8 mouse cellular contexts compared by ENCODE assay signal in the genomic region with DNA sequence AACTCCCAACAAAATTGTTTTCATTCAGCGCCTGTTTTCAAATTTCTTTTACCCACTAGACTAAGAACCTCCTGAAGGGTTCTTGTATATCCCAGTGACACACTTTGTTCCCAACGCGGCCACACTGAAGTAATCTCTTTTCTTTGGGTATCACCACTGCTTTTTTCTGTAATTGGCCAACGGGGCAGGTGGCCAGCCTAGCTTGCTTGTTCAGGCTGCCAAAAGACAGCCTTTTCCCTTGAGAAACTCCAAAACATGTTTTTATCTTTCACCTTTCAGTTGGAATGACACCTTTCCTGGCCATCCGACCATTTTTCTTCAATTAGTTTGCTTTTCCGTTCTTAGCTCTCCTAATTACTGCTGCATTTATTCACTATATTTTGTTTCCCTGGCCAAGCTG. TPM values are rescaled to one million over a fixed set of nuclear protein-coding genes. Genes with fewer than 3 reads are reported as not detected.
DNase-seq lines count a peak whose midpoint lies in the region; ATAC-seq and TF ChIP-seq lines count a peak whose summit lies in the region.

No protein-coding gene starts in this region.

- H3K36me3 ChIP-seq in thymus, adult 2 months (ENCODE audit: control insufficient read depth, insufficient read depth, low read length) = no peaks in the 10 kb centered on the region
- no peaks in the 10 kb centered on the region for H3K36me3 ChIP-seq in liver, embryonic 12.5 days

- no peak overlapping the region for H3K27ac ChIP-seq in thymus, adult 2 months (ENCODE audit: control insufficient read depth, insufficient read depth, low read length)
- H3K27ac ChIP-seq in liver, embryonic 12.5 days = peak overlapping the region; percentile 53

- no peak for TF ChIP-seq CTCF in thymus, adult 2 months (IDR thresholded peaks at IDR 0.05; ENCODE audit: borderline replicate concordance, control insufficient read depth, extremely low read depth, insufficient read depth, low read length, poor library complexity)

- H3K4me1 ChIP-seq in thymus, adult 2 months (replicated peaks; ENCODE audit: control insufficient read depth, insufficient read depth, low read length) = peaks cover 8% of the 10 kb centered on the region
- peaks cover 46% of the 10 kb centered on the region for H3K4me1 ChIP-seq in liver, embryonic 12.5 days

- TF ChIP-seq POLR2A in thymus, adult 2 months (IDR thresholded peaks at IDR 0.05; ENCODE audit: control insufficient read depth, extremely low read depth, insufficient read depth, low read length, poor library complexity) = no peak

- H3K4me2 ChIP-seq in liver, embryonic 12.5 days = peak overlapping the region; percentile 88

- no peaks in the 10 kb centered on the region for H3K9me3 ChIP-seq in liver, embryonic 12.5 days (replicated peaks)

- DNase-seq in frontal cortex, adult 2 months (ENCODE audit: extremely low spot score in 1 of 2, low spot score in 1 of 2) = no peak
- DNase-seq in thymus, adult 2 months = no peak
- DNase-seq in thymus, adult 18-20 months = no peak
- no peak for DNase-seq in embryo, embryonic 10 days (ENCODE audit: low spot score)
- DNase-seq in natural killer cell, adult 2 months (ENCODE audit: low spot score in 2 of 2) = no peak
- no peak for DNase-seq in kidney, adult 9 months

- 58% methylated on average over 6 of the region's 6 CpGs for WGBS in thymus, adult 2 months
- 51% methylated on average over 6 of the region's 6 CpGs for WGBS in liver, embryonic 12.5 days (ENCODE audit: insufficient replicate concordance)

- ATAC-seq in frontal cortex, adult (ENCODE audit: low TSS enrichment) = 0 out of 2 replicates have a peak, but pooled peaks have one; percentile 12
- no peak for ATAC-seq in liver, embryonic 12.5 days

- no peaks in the 10 kb centered on the region for H3K27me3 ChIP-seq in thymus, adult 2 months (ENCODE audit: control insufficient read depth, insufficient read depth, low read length)
- H3K27me3 ChIP-seq in liver, embryonic 12.5 days (replicated peaks) = peaks cover 23% of the 10 kb centered on the region

- H3K4me3 ChIP-seq in thymus, adult 2 months (ENCODE audit: control insufficient read depth, insufficient read depth, low read length) = peak overlapping the region; percentile 15; the same call in 1 of the 2 replicates
- H3K4me3 ChIP-seq in liver, embryonic 12.5 days = peak overlapping the region; percentile 87

- peak overlapping the region; percentile 49 for H3K9ac ChIP-seq in liver, embryonic 12.5 days

RNA-seq across cellular contexts. Expression of a gene that starts 0.5 kb away (rescaled TPM):
- 32.8 and 33.6 TPM in 2 replicates for polyA plus RNA-seq in frontal cortex, adult 2 months (2012; rRNA removed)
- 28.1 and 28.2 TPM in 2 replicates for polyA plus RNA-seq in thymus, adult 2 months (2012; rRNA removed)
- polyA plus RNA-seq in liver, embryonic 12.5 days (2016; fragmentation: Nextera tagmentation; extraction: Ambion mirVana) = 74.6 and 77.0 TPM in 2 replicates

RNA-seq across cellular contexts. Expression of a gene that starts 34.9 kb away (rescaled TPM):
- 874 and 1,481 TPM in 2 replicates for polyA plus RNA-seq in frontal cortex, adult 2 months (2012; rRNA removed)
- polyA plus RNA-seq in thymus, adult 2 months (2012; rRNA removed) = 155 and 260 TPM in 2 replicates
- 3,299 and 3,537 TPM in 2 replicates for polyA plus RNA-seq in liver, embryonic 12.5 days (2016; fragmentation: Nextera tagmentation; extraction: Ambion mirVana)

RNA-seq across cellular contexts. Expression of a gene that starts 41.4 kb away (rescaled TPM):
- 352 and 451 TPM in 2 replicates for polyA plus RNA-seq in frontal cortex, adult 2 months (2012; rRNA removed)
- polyA plus RNA-seq in thymus, adult 2 months (2012; rRNA removed) = 16.2 and 21.0 TPM in 2 replicates
- 1,025 and 1,037 TPM in 2 replicates for polyA plus RNA-seq in liver, embryonic 12.5 days (2016; fragmentation: Nextera tagmentation; extraction: Ambion mirVana)

Comparison
In these comparisons a context has a peak if more than half of its experiments do, and no peak if none do; other contexts are left out.
1. RNA of a gene that starts 41.4 kb away (polyA plus RNA-seq): 1,025 to 1,037 TPM in liver, embryonic 12.5 days and 352 to 451 TPM in frontal cortex, adult 2 months; 16.2 to 21.0 TPM in thymus, adult 2 months; every median in the first group is over 10 times any median in the second.